Mouse (Mus musculus) neural tube, embryonic 10.5 days (tissue): ENCODE results near the gene Gm38393.

Experiments
- DNase-seq: peaks from one replicate; pipeline ENCODE4 v3.0.0-alpha.2; 2017; ENCODE audit warnings: low spot score; ENCODE audit errors: extremely low spot score

Gm38393 gene

DNA sequence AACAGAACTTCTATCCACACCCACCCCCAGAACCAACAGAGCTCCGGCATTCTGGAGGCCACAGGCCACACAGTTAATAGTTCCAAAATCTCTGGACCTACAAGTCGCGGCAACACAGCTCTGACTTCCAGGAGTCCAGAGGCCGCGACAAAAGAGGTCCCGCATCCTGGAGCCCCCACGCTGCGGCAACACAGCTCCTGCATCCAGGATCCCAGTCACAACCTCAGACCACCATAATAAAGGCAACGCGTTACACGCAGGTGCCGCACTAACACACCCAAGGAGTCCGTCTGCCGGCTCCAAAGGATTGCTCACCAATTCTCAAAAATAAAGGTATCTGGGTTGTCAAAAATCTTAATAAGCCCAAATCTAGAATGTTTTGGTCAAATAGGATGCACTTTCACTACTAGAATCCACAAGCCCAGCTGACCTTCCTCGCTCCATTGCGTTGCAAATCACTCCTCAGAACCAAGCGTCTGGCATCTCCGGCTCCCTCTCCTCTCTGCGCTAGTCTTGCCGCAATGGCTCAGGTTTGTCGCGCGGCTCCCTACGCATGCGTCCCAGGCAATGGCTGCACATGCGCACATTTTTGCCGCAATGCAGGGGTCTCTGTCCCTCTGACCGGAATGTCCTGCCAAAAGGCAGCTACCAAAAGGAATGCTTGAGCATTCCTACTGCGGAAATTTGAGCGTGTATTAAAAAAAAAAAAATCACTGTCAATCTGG, at the start of gene Gm38393, which contains the start of gene Snurf:
Gm38393 (minus strand) TSS at position 459 of the 725 bp plus-strand sequence.
Snurf (minus strand) TSS at position 444 of the 725 bp plus-strand sequence.
- DNase-seq: peak; percentile 54

DNA sequence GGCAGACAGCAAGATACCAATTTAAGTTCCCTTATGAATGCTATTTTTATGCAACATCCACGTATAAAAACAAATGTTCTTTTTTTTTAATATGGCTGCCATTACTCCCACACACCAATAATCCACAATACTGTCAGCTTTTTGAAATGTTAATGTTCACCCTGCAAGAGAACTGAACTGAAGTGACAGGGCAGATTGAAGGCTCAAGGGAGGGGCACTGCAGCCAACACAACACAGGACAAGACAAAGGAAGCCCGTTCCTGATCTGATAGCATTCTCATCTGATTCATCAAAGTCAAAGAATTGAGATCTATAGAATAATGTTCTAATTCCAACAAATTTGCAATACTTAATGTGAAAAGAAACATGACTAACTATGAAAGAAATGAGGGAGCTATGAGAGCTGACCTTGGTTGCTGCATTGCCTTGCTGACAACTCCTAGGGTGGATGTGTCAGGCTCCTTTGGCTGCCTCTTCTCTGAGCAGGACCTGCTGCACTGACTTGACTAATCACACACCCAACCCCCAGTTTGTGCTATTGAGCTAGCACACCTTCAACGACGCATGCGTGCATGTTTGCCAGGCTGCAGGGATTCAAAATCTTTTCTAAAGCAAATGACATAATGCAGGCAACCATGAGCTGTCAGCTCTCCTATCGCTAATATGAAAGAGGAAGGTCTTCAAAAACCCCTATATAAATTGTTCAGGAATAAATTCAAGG, 42.8 kb upstream of the Gm38393 start:
- DNase-seq: no peak

DNA sequence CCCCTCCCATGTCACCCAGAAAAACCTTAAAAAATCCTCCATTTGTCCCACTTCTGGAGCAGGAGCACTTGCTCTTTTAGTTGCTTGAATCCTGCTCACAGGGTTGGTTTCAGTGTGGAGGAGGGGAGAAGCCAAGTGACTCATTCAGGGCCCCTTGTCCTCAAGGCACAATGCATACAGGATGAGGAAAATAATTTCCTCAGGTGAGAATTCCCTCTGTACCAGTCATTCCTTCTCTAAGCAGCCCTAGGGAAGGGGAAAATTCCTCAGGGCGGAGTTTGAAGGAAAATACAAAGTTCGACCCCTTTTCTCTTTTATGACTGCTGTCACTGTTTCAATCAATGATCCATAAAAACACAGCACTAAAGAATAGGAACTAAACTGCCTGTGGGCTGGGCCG, 8.3 kb upstream of the Gm38393 start:
- no peak for DNase-seq

DNA sequence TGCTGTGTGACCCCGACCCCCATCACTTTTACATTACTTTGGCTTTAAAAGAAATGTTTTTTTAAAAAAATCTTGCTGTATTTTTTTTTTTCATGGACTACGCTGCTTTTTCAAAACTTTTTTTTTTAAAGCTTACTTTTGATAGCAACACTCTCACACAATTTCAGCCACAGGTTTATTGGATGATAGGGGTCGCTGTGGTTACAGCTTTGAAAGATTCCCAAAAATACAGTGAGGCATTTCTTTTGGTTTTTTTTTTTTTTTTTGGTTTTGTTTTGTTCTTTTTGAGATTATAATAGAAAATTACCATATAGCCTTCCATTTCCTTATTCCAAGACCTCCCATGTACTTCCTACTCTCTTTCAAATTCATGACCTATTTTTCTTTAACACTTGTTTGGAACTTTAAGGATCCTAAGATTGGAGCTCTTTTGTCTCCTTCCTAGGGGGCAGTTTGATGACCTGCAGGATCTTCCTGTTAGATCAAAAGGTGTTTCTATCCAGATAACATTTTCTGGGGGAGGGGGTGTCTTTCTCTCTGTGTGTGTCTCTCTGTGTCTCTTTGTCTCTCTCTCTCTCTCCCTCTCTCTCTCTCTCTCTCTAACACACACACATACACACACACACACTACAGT, 3.0 kb upstream of the Gm38393 start:
- DNase-seq: no peak

DNA sequence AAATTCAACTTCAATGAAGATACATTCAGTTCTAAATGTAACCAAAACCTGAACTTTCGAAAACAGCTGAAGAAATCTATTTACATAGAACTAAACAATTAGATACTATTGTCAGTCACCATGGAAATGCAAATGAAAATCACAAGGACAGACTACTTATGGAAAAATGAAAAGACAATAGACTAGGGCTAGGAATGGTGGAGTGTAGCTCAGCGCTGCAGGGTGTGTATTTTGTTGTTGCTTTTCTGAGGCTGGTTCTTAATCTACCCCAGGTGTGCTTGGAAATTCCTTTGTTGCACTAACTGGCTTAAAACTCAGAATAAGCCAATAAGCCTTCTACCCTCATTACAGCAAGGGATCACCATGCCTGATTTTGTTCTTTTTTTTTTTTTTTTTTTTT, 1.4 kb upstream of the Gm38393 start:
- DNase-seq: no peak

DNA sequence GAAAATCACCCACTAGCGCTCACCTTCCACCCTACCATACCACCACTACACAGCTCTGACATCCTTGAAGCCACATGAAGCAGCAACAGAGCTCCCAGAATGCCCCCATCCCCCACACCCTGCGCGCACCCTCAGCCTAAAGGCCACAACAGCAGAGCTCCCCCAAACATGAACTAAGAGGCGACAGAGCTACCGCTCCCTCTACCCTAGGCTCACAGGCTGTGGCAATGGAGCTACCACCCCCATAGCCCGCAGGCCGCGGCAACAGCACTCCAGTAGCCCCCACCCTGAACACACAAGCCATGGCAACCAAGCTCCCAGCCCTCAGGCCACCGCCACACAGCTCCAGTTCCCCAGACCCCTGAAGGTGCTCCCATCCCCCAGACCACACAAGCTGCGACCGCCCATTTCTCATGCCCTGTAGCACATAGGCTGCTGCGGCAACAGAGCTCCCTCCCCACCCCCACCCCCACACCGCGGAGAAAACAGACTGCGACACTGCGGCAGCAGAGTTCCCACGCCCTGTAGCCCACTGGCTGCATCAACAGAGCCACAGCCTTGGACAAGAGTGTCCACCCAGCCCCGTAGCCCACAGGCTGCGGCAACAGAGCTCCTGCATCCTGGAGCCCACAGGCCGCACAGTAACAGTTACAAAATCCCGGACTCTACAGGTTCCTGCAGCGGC, 801 bp downstream of the Gm38393 start:
- DNase-seq: peak; percentile 66

DNA sequence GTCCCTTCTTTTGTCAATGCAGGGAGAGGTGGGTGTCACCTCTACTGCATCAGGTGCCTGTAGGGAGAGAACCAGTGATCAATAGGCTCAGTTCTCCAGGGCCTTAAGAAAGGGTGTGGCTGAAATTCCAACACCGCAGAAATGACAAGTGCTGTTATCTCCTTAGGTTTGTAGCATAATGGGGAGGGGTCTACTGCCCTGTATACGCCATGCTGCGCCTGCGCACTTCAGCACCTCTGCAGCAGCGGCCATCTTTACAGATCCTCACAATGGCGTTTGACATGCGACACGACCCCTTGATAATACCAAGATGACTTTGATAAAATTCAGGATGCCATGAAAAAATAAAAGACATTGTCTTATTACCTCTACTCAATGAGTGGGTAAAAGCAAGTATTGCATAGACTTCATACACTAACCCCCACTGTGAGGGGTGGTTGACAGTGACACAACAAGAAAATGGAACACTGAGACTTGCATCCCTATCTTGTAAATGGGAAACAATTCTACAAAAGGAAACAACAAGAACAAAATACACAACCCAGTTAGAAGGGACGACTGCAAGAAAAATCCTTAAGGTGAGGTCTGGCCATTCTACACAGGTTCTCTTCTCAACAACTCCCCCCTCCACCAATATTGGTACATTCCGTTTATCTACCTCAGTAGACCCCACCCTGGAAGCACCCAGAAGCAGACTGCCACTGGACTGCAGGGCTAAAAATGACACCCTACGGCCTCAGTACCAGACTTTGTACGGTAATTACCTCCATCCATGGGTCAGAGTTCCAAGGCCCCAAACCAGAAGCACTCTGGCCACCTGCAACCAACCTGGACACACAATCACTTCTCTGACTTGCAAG, 1.6 kb downstream of the Gm38393 start:
- DNase-seq: peak; percentile 13

DNA sequence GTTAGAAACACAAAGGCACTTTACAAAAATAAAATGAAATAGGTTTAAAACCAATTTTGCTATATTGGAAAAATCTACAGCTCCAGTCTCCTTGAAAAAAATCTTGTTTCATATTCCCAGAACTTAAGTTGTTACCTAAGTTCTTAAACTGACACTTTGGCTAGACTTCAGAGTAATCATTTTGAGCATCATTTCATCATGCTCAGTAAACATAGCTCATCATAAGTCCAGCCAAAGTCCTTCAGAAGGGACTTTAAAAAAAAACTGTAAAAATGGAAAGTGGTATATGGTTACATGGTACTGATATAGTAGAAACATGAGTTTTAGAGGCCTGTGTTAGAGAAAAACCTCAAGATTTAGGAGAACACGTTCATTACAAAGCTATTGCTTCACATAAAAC, 26.2 kb downstream of the Gm38393 start:
- DNase-seq: no peak
